Mouse (Mus musculus) megakaryocyte, embryonic 14.5 days (primary cell): ENCODE results near the gene Afdn. TPM values are rescaled to one million over a fixed set of nuclear protein-coding genes. Genes with fewer than 3 reads are reported as not detected.

ENCODE experiments used
- H3K27me3 ChIP-seq: replicated peaks from 2 replicates; pipeline ENCODE3; 2012; ENCODE audit warnings: inconsistent platforms
- H3K36me3 ChIP-seq: replicated peaks from 2 replicates; pipeline ENCODE3; 2012; ENCODE audit warnings: low read length, inconsistent platforms, mixed read lengths
- H3K4me1 ChIP-seq: 2 replicates; pipeline ENCODE4 v1.6.1; 2012; ENCODE audit warnings: inconsistent platforms
- H3K4me3 ChIP-seq: replicated peaks from 2 replicates; pipeline ENCODE3; 2012; ENCODE audit warnings: moderate library complexity, mild to moderate bottlenecking, inconsistent platforms
- H3K9me3 ChIP-seq: 2 replicates; pipeline ENCODE4 v1.6.1; 2012; ENCODE audit warnings: inconsistent platforms
- FLI1 ChIP-seq: IDR thresholded peaks from 2 replicates; pipeline ENCODE4 v1.6.1; 2012; ENCODE audit warnings: low read length, inconsistent platforms, mixed read lengths
- GATA1 ChIP-seq: IDR thresholded peaks from 3 replicates; pipeline ENCODE4 v1.6.1; 2012; ENCODE audit warnings: mixed read lengths, low read length, inconsistent platforms, borderline replicate concordance
- polyA plus RNA-seq: library from polyadenylated mRNA; stranded (reverse); fragments of >175 nt; gene quantifications from 2 replicates; pipeline ENCODE4 v1.2.3, GENCODE M21; 2012; ENCODE audit warnings: low replicate concordance; ENCODE audit not compliant: insufficient read depth

Afdn gene
- polyA plus RNA-seq, 1 experiment: 10.6 TPM

GRCm38 (mm10) chr17:13737336-13737735 is 23.0 kb upstream of the Afdn start:
- 0 out of 2 replicates have a peak, but pooled peaks cover 6% of the 10 kb centered on the region for H3K9me3 ChIP-seq
- H3K36me3 ChIP-seq: no peaks in the 10 kb centered on the region
- peaks cover 54% of the 10 kb centered on the region for H3K27me3 ChIP-seq
- no peak overlapping the region for H3K4me3 ChIP-seq
- peaks cover 17% of the 10 kb centered on the region for H3K4me1 ChIP-seq
- TF ChIP-seq GATA1 (no peak), FLI1 (no peak)

- Histone ChIP-seq H3K9me3 (0 out of 2 replicates have a peak, but pooled peaks cover 6% of the 10 kb centered on the region), H3K4me1 (peaks cover 17% of the 10 kb centered on the region), H3K27me3 (peaks cover 61% of the 10 kb centered on the region), H3K36me3 (no peaks in the 10 kb centered on the region), H3K4me3 (no peak overlapping the region)
- TF ChIP-seq GATA1: no peak
- no peak for TF ChIP-seq FLI1
These were observed 22.1 kb upstream of the Afdn start for GRCm38 (mm10) chr17:13738121-13738776.

- TF ChIP-seq FLI1 (no peak), GATA1 (no peak)
- Histone ChIP-seq H3K27me3 (peaks cover 67% of the 10 kb centered on the region), H3K36me3 (no peaks in the 10 kb centered on the region), H3K4me3 (no peak overlapping the region), H3K9me3 (0 out of 2 replicates have a peak, but pooled peaks cover 6% of the 10 kb centered on the region), H3K4me1 (peaks cover 17% of the 10 kb centered on the region)
These were observed 21.4 kb upstream of the Afdn start for GRCm38 (mm10) chr17:13738916-13739315.

- Histone ChIP-seq H3K9me3 (0 out of 2 replicates have a peak, but pooled peaks cover 6% of the 10 kb centered on the region), H3K4me3 (no peak overlapping the region), H3K27me3 (peaks cover 71% of the 10 kb centered on the region), H3K36me3 (no peaks in the 10 kb centered on the region), H3K4me1 (peaks cover 19% of the 10 kb centered on the region)
- no peak for TF ChIP-seq GATA1
- TF ChIP-seq FLI1: no peak
These were observed 20.4 kb upstream of the Afdn start for GRCm38 (mm10) chr17:13739981-13740380.

GRCm38 (mm10) chr17:13740796-13741195 is 19.5 kb upstream of the Afdn start:
- H3K4me1 ChIP-seq: peaks cover 27% of the 10 kb centered on the region
- H3K36me3 ChIP-seq: no peaks in the 10 kb centered on the region
- H3K4me3 ChIP-seq: no peak overlapping the region
- H3K9me3 ChIP-seq: 0 out of 2 replicates have a peak, but pooled peaks cover 6% of the 10 kb centered on the region
- H3K27me3 ChIP-seq: peaks cover 77% of the 10 kb centered on the region
- no peak for TF ChIP-seq GATA1
- TF ChIP-seq FLI1: no peak

GRCm38 (mm10) chr17:13741611-13742010 is 18.7 kb upstream of the Afdn start:
- no peak for TF ChIP-seq FLI1
- no peak for TF ChIP-seq GATA1
- H3K36me3 ChIP-seq: no peaks in the 10 kb centered on the region

GRCm38 (mm10) chr17:13742334-13742733 is 18.0 kb upstream of the Afdn start:
- H3K36me3 ChIP-seq: no peaks in the 10 kb centered on the region

More at GRCm38 (mm10) chr17:13741611-13742010, 18.7 kb upstream of the Afdn start:
- H3K27me3 ChIP-seq: peaks cover 74% of the 10 kb centered on the region
- no peak overlapping the region for H3K4me3 ChIP-seq
- H3K9me3 ChIP-seq: 0 out of 2 replicates have a peak, but pooled peaks cover 6% of the 10 kb centered on the region
- H3K4me1 ChIP-seq: peaks cover 35% of the 10 kb centered on the region

GRCm38 (mm10) chr17:13742941-13743708 is 17.2 kb upstream of the Afdn start:
- Histone ChIP-seq H3K4me1 (peaks cover 43% of the 10 kb centered on the region), H3K4me3 (no peak overlapping the region), H3K27me3 (peaks cover 69% of the 10 kb centered on the region), H3K9me3 (peaks cover 4% of the 10 kb centered on the region; the same call in 1 of the 2 replicates), H3K36me3 (no peaks in the 10 kb centered on the region)
- TF ChIP-seq GATA1 (no peak), FLI1 (no peak)

More at GRCm38 (mm10) chr17:13742334-13742733, 18.0 kb upstream of the Afdn start:
- H3K4me3 ChIP-seq: no peak overlapping the region
- H3K4me1 ChIP-seq: peaks cover 39% of the 10 kb centered on the region
- H3K27me3 ChIP-seq: peaks cover 72% of the 10 kb centered on the region
- TF ChIP-seq GATA1 (no peak), FLI1 (no peak)
- 0 out of 2 replicates have a peak, but pooled peaks cover 5% of the 10 kb centered on the region for H3K9me3 ChIP-seq

GRCm38 (mm10) chr17:13743709-13744079 is 16.6 kb upstream of the Afdn start:
- peaks cover 43% of the 10 kb centered on the region for H3K4me1 ChIP-seq
- peaks cover 4% of the 10 kb centered on the region; the same call in 1 of the 2 replicates for H3K9me3 ChIP-seq
- TF ChIP-seq FLI1 (no peak), GATA1 (no peak)
- peaks cover 66% of the 10 kb centered on the region for H3K27me3 ChIP-seq
- no peaks in the 10 kb centered on the region for H3K36me3 ChIP-seq
- no peak overlapping the region for H3K4me3 ChIP-seq

GRCm38 (mm10) chr17:13744219-13744618 is 16.1 kb upstream of the Afdn start:
- Histone ChIP-seq H3K36me3 (no peaks in the 10 kb centered on the region), H3K27me3 (peaks cover 68% of the 10 kb centered on the region), H3K4me1 (peaks cover 43% of the 10 kb centered on the region), H3K9me3 (peaks cover 8% of the 10 kb centered on the region), H3K4me3 (no peak overlapping the region)
- TF ChIP-seq GATA1 (no peak), FLI1 (no peak)
